Mouse (Mus musculus): ENCODE results near the gene Fam205a1. TPM values are rescaled to one million over a fixed set of nuclear protein-coding genes. Genes with fewer than 3 reads are reported as not detected.

Fam205a1 gene
- not detected in 2 replicates for polyA plus RNA-seq (2015; fragmentation: Nextera tagmentation; extraction: Ambion mirVana)

GRCm38 (mm10) chr4:42853788-42854187 lies at the start of gene Fam205a1:
Gene Fam205a1, minus strand, starts transcription at chr4:42853888.

GRCm38 (mm10) chr4:42874134-42874533 lies 20.4 kb upstream of the Fam205a1 start, which contains the start of gene Fam205c:
Gene Fam205c, minus strand, starts transcription at chr4:42874234.

DNA sequence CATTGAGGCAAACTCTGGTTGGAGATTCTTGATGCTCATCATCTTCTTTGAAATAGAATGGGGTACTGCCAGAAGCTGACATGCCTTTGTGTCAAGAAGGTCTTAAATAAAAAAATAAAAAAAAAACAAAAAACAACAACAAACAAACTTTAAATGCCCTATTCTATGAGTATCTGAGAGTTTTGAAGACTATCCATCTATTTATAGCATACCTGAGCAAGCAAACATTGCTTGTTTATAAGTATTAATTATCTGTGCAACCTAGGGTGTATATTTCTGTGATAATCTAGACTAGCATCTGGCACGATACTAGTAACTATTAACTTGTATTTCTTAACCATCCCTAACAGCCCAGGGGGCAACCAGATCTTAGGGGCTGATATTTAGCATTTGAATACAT lies 3.0 kb upstream of the Fam205a1 start, which contains the start of gene Gm12394:
Gene Gm12394, minus strand, starts transcription at position 101 of the 400 bp plus-strand sequence.

Other genes starting within 250 kb of the Fam205a1 start
- gene Gm10591, start 241.7 kb downstream of the Fam205a1 start, polyA plus RNA-seq (2015; fragmentation: Nextera tagmentation; extraction: Ambion mirVana) = not detected in 2 replicates
- 1.3 TPM in 1 of 2 replicates, not detected in the other for gene Gm2564, start 224.2 kb downstream of the Fam205a1 start, polyA plus RNA-seq (2015; fragmentation: Nextera tagmentation; extraction: Ambion mirVana)
- not detected in 2 replicates for gene Ccl27b, start 198.6 kb downstream of the Fam205a1 start, polyA plus RNA-seq (2015; fragmentation: Nextera tagmentation; extraction: Ambion mirVana)
- not detected in 2 replicates for gene Il11ra2, start 192.0 kb downstream of the Fam205a1 start, polyA plus RNA-seq (2015; fragmentation: Nextera tagmentation; extraction: Ambion mirVana)
- not detected in 2 replicates for gene 4930578G10Rik, start 118.3 kb downstream of the Fam205a1 start, polyA plus RNA-seq (2015; fragmentation: Nextera tagmentation; extraction: Ambion mirVana)
- gene Ccl19, start 97.3 kb downstream of the Fam205a1 start, polyA plus RNA-seq (2015; fragmentation: Nextera tagmentation; extraction: Ambion mirVana) = 0.32 and 0.60 TPM in 2 replicates
- 10.1 and 10.8 TPM in 2 replicates for gene Ccl21a, start 79.9 kb downstream of the Fam205a1 start, polyA plus RNA-seq (2015; fragmentation: Nextera tagmentation; extraction: Ambion mirVana)
- gene Gm12394, start 2.9 kb upstream of the Fam205a1 start, polyA plus RNA-seq (2015; fragmentation: Nextera tagmentation; extraction: Ambion mirVana) = 0.04 TPM in 1 of 2 replicates, not detected in the other
- 0.21 TPM in 1 of 2 replicates, not detected in the other for gene Fam205c, start 20.3 kb upstream of the Fam205a1 start, polyA plus RNA-seq (2015; fragmentation: Nextera tagmentation; extraction: Ambion mirVana)
- gene Phf24, start 62.8 kb upstream of the Fam205a1 start, polyA plus RNA-seq (2015; fragmentation: Nextera tagmentation; extraction: Ambion mirVana) = 0.51 and 0.73 TPM in 2 replicates
- 16.7 and 18.6 TPM in 2 replicates for gene Dnajb5, start 95.9 kb upstream of the Fam205a1 start, polyA plus RNA-seq (2015; fragmentation: Nextera tagmentation; extraction: Ambion mirVana)
- gene 1700022I11Rik, start 115.7 kb upstream of the Fam205a1 start, polyA plus RNA-seq (2015; fragmentation: Nextera tagmentation; extraction: Ambion mirVana) = 0.32 and 0.42 TPM in 2 replicates
- 372 and 383 TPM in 2 replicates for gene Vcp, start 146.6 kb upstream of the Fam205a1 start, polyA plus RNA-seq (2015; fragmentation: Nextera tagmentation; extraction: Ambion mirVana)
- gene Fancg, start 156.6 kb upstream of the Fam205a1 start, polyA plus RNA-seq (2015; fragmentation: Nextera tagmentation; extraction: Ambion mirVana) = 3.5 and 4.0 TPM in 2 replicates
- 8.2 and 8.5 TPM in 2 replicates for gene Pigo, start 171.9 kb upstream of the Fam205a1 start, polyA plus RNA-seq (2015; fragmentation: Nextera tagmentation; extraction: Ambion mirVana)
- 162 and 173 TPM in 2 replicates for gene Stoml2, start 177.8 kb upstream of the Fam205a1 start, polyA plus RNA-seq (2015; fragmentation: Nextera tagmentation; extraction: Ambion mirVana)
- gene Fam214b, start 192.3 kb upstream of the Fam205a1 start, polyA plus RNA-seq (2015; fragmentation: Nextera tagmentation; extraction: Ambion mirVana) = 8.8 and 9.5 TPM in 2 replicates
- gene Unc13b, start 205.1 kb upstream of the Fam205a1 start, polyA plus RNA-seq (2015; fragmentation: Nextera tagmentation; extraction: Ambion mirVana) = 0.78 and 0.81 TPM in 2 replicates